Mouse (Mus musculus): Measurements from ENCODE around the gene Mast4.

DNA sequence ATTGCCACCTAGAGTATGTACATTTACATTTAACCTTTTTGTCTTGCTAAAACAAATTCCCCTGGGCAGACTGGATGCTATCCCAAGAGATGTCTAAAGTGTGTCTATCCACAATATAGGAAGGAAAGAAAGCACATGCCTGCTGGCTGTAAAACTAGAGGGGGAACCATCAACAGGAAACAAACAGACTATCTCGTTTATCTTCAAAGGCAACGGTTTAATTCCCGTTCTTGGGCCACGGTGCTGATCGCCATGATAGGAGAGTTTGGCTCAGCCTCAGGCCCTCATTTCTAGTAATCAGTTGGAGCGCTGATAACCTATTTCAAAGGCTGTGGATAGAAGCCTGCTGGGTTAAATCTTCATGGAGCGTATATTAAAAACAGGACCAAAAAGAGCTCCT lies 567.2 kb downstream of the Mast4 start:
- TF ChIP-seq TAL1 (IDR thresholded peaks at IDR 0.05; ENCODE audit: low read length): no peak
- no peak for TF ChIP-seq GATA1 (IDR thresholded peaks at IDR 0.05; ENCODE audit: low read length)

Data from erythroblast, embryonic 14.5 days (primary cell).